Mouse (Mus musculus) thymus, postnatal 14 days (tissue): ENCODE data around the gene Tbc1d14.

ENCODE experiments used
- DNase-seq: peaks from one replicate; pipeline ENCODE4 v3.0.0; 2021

Gene Tbc1d14

GRCm38 (mm10) chr5:36460712-36461111 is 132.4 kb downstream of the Tbc1d14 start:
- no peak for DNase-seq

- DNase-seq, result peak; percentile 79
These were observed 134.2 kb downstream of the Tbc1d14 start for GRCm38 (mm10) chr5:36458926-36459325.

GRCm38 (mm10) chr5:36457706-36458105 is 135.4 kb downstream of the Tbc1d14 start:
- DNase-seq, result no peak

GRCm38 (mm10) chr5:36452821-36453220 is 140.3 kb downstream of the Tbc1d14 start:
- no peak for DNase-seq

GRCm38 (mm10) chr5:36451872-36452389 is 141.1 kb downstream of the Tbc1d14 start:
- DNase-seq, result no peak

GRCm38 (mm10) chr5:36451119-36451518 is 142.0 kb downstream of the Tbc1d14 start:
- peak; percentile 33 for DNase-seq

GRCm38 (mm10) chr5:36449710-36450358 is 143.2 kb downstream of the Tbc1d14 start:
- DNase-seq, result no peak

GRCm38 (mm10) chr5:36447872-36448271 is 145.2 kb downstream of the Tbc1d14 start:
- DNase-seq, result no peak

GRCm38 (mm10) chr5:36446166-36446890 is 146.7 kb downstream of the Tbc1d14 start:
- DNase-seq, result peak; percentile 64

GRCm38 (mm10) chr5:36445028-36445427 is 148.0 kb downstream of the Tbc1d14 start:
- peak; percentile 45 for DNase-seq

- DNase-seq, result no peak
These were observed 148.5 kb downstream of the Tbc1d14 start for GRCm38 (mm10) chr5:36444611-36445010.

- DNase-seq, result no peak
These were observed 152.3 kb downstream of the Tbc1d14 start for GRCm38 (mm10) chr5:36440741-36441140.
